Mouse (Mus musculus): ENCODE results near the gene Pacrg.

- TF ChIP-seq CTCF (IDR thresholded peaks at IDR 0.05; ENCODE audit: control insufficient read depth, insufficient read depth, insufficient read length) (no peak), USF1 (IDR thresholded peaks at IDR 0.05; ENCODE audit: low read depth) (no peak), MYOG (IDR thresholded peaks at IDR 0.05; ENCODE audit: control insufficient read depth, extremely low read depth, insufficient read length) (no peak), CEBPB (IDR thresholded peaks at IDR 0.05; ENCODE audit: low read depth) (no peak), MYOD1 (IDR thresholded peaks at IDR 0.05; ENCODE audit: control insufficient read depth, insufficient read length, low read depth) (no peak), MAX (IDR thresholded peaks at IDR 0.05) (no peak), FOSL1 (IDR thresholded peaks at IDR 0.05; ENCODE audit: insufficient read depth, low read length, poor library complexity, severe bottlenecking) (no peak)
Measured at GRCm38 (mm10) chr17:10365501-10366482, 474.3 kb downstream of the Pacrg start.
